Mouse (Mus musculus): Measurements from ENCODE around the gene Tdgf1.

Tdgf1 gene

GRCm38 (mm10) chr9:110945926-110946325 is at the start of gene Tdgf1:
Tdgf1 (minus strand) TSS chr9:110946158.
- no peak for DNase-seq

DNA sequence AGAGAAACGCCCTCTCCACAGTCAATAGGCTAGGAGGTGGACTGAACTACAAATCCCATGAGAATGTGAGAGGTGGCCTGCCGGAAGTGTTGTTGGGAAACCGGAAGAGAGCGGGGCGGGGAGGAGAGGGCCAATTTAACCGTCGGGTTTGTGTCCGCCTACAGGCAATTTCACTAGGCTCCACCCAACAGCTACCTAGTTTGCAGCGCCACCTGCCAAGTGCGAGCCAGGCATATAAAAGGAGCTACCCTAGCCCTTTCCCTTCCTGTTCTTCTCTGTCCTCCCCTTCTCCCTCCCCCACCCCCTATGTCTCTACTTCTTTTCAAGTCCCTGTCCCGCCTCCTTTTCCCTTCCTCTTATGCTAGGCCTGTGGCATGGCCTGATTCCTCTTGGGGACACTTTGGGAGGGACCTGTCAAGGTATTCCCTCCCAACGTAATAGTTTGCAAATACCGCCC is 48.8 kb upstream of the Tdgf1 start:
- DNase-seq: peak; percentile 88

DNA sequence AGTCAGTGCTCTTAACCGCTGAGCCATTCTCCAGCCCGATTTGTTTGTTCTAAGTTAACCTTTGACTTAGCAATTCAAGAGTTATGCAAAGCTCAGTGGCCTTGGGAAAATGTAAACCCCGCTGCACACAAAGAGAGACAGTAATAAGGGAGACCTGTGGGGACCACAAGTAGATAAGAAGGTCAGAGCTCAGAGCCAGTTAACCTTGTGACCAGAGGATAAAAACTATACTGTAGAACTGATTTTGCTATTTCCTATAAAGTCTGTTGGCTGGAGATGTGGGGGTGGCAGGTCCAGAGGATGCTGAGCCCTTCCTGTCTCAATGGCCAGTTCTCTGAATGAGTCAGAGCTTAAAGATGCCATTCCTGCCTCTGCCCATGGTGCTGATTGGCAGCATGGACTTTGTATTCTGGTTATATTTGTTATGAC is 47.3 kb upstream of the Tdgf1 start:
- DNase-seq: no peak

DNA sequence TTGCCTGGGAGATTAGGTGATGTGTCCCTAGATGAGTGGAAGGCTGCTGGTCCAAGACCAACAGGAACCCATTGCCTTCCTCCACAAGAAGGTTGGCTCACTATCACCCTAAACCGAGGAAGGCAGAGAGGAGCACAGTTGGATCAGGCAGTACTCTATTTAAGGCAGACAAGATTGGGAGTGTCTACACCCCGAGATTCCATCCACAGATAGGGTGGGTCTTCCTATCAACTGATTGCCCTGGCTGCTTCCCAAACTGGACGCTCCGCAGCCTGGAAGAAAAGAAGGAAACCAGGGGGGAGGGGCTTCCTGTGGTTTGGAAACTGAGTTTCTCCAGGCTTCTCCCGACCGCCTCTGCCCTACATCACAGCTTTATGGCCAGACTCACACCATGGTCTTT is 44.2 kb upstream of the Tdgf1 start, which contains the start of gene Rtp3:
Rtp3 (minus strand) TSS at position 380 of the 400 bp plus-strand sequence.
- peak; percentile 72 for DNase-seq

- DNase-seq: no peak
Measured at GRCm38 (mm10) chr9:110989543-110989942, 43.6 kb upstream of the Tdgf1 start.

GRCm38 (mm10) chr9:110989141-110989540 is 43.2 kb upstream of the Tdgf1 start:
- DNase-seq: no peak

DNA sequence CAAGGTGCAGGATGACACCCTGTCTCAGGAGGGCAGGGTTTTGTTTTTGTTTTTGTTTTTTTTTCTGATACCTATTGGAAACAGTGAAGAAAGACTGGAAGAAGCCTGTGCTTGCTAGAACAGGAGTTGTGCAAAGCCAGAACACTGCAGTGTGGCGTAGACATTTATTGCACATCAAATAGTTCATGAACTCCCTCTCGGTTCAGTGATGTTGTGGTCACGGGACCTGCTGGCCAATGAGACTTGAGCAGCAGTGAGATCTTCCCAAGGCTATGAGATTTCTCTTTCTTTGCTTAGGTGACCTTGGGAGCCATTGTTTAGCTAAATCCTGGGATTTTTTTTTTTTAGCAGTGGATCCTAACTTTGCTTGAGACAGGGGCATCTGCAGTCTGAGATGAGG is 42.1 kb upstream of the Tdgf1 start:
- no peak for DNase-seq

DNA sequence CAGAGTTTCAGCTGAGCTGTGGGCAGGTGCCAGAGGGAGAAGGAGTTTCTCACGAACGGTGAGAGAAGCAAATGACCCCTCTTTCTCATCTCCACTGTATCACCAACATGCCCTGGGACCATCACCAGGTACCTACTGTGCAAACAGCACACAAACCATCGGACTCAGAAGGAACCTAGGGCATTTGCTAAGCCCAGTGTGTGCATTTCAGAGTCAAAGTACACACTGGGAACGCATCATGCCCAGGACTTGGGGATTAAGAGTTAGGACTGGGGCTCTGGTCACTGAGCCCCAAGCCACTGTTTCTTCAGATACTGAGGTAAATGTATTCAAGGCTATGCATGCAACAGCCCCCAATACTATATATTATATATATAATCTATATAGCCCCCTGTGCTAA is 41.4 kb upstream of the Tdgf1 start:
- DNase-seq: no peak

DNA sequence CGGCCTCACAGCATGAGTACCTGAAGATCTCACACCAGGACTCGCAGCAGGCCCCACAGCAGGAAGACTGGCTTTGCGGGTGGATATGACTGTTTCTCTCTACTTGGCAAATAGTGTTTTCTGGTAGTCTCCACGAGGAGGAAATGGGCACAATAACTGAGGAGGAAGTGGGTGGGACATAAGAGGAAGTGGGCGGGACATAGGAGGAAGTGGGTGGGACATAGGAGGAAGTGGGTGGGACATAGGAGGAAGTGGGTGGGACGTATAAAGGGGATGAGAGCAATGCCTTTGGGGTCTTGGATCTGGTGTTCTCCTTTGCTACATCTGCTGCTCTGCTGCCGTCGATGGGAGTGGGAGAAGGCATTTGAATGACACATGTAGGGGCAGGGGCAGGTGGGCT is 40.0 kb upstream of the Tdgf1 start:
- DNase-seq: peak; percentile 33

GRCm38 (mm10) chr9:110985541-110985940 is 39.6 kb upstream of the Tdgf1 start:
- no peak for DNase-seq

DNA sequence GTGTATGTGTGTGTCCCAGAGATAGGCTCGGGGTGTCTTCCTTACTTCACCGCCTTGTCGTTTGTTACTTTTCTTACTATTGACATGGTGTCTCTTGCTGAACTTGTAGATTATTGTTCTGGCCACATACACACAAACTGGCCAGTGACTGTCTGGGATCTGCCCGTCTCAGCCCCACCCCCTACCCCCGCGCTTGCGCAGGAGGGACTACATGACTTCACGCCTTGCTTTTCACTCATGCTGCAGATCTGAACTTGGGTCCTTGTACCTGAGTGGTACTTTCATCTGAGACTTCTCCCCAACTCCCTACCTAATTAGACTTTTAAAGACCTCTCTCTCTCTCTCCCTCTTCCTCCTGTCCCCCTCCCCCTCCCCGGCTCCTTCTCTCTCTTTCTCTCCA is 38.1 kb upstream of the Tdgf1 start:
- no peak for DNase-seq

DNA sequence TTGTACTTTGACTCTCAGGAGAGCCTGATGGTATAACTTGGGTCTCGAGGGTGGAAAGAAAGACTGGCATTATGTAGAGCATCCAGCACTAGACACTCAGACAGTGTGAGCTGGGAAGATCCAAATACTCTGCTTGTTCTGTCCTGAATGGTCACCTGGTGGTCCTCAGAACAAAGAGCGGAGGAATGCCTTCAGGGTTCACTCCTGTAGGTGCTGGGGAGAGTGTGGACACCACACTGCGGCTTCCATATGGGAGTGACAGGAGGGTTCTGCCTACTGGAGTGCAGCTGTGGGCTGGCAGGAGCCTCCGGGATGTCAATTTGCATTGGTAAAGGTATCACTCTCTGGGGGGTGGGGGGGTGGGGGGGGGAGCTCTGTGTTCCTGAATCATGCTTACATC is 36.4 kb upstream of the Tdgf1 start:
- DNase-seq: no peak

GRCm38 (mm10) chr9:110979411-110979810 is 33.5 kb upstream of the Tdgf1 start:
- no peak for DNase-seq

- DNase-seq: no peak
Measured at GRCm38 (mm10) chr9:110965910-110966231, 19.9 kb upstream of the Tdgf1 start.

- no peak for DNase-seq
Measured at GRCm38 (mm10) chr9:110965062-110965909, 19.3 kb upstream of the Tdgf1 start.

GRCm38 (mm10) chr9:110963566-110964115 is 17.7 kb upstream of the Tdgf1 start:
- DNase-seq: no peak

GRCm38 (mm10) chr9:110961386-110961785 is 15.4 kb upstream of the Tdgf1 start:
- no peak for DNase-seq

- peak; percentile 15 for DNase-seq
Measured at GRCm38 (mm10) chr9:110960230-110961149, 14.5 kb upstream of the Tdgf1 start.

DNA sequence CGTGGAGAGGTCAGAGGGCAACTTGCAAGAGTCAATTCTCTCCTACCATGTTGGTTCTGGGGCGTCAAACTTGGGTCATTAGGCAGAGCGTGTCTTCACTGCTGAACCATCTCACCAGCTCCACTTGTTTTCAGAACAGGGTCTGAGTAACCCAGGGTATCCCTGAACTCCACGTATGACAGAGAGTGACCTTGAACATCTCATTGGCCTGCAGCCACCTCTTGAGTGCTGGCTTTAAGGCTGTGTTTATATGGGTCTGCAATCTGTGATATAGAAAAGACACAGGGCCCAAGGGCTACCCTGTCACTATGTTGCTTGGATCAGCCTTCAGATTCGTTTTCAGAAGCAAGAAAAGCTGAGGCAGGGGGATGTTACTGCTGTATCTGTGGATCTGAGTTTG is 13.7 kb upstream of the Tdgf1 start:
- DNase-seq: no peak

DNA sequence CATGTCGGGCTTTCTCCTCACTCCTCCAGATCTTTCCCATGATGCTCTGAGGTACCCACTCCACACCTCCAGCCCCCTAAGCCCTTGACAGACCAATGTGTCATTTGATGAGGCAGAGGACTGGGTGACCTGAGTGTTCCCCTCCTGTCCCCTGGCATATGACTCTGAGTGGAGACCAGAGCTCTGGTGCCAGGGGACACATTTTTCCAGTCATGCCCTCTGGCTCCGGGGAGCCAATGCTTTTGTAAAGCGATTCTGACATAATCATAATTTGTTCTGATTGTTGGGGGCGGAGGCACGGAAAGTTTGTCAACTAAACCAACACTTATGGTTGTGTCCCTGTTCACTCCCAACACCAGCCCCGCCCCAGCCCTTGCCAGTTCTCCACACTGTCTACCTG is 10.0 kb upstream of the Tdgf1 start:
- DNase-seq: no peak

DNA sequence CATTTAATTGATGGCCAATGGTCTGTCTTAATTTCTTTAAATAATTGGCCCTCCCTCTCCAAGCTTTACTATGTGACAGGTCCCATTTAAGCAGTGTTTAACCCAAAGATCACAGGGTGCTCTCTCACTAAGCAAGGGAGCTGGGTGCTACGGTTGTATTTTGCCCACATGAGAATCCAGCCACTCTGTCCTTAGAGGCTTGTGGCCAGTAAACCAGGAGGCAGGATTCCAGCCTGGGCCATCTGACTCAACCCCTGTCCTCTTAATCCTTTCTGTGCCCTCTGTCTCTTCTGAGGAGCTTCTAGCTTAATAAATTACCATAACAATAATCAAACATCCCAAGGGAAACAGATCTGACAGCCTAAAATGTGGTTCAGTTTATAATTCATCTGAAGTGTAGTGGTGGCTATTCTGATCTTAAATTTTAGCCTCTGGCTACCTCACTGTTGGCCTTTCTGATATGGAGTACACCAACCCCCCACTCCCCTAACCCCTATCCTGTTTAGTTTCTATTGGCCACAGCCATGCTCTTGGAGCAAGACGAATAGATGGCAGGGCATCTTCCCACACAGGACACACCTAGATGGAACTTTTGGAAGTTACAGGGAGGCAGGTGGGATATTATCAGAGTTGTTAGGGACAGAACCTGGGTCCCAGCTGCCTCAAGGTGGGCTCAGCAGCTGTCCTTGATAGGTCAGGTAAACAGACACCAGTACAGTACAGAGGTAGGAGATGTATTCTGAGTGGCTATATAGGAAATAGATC is 8.9 kb upstream of the Tdgf1 start:
- no peak for DNase-seq

All from lung, postnatal 10 days (tissue).